Mouse (Mus musculus) small intestine, adult 2 months (tissue): ENCODE measurements around the gene 2610028H24Rik.

ENCODE experiments used
- CTCF ChIP-seq: fragments of 200-500 bp; IDR thresholded peaks from 2 replicates; pipeline ENCODE4 v1.5.1; 2012; ENCODE audit warnings: low read depth, mild to moderate bottlenecking, control low read depth, inconsistent platforms, low read length, moderate library complexity, mixed read lengths; ENCODE audit not compliant: insufficient replicate concordance, insufficient read length; ENCODE audit errors: extremely low read depth
- POLR2A ChIP-seq: fragments of 200-500 bp; IDR thresholded peaks from 2 replicates; pipeline ENCODE4 v1.6.1; 2012; ENCODE audit warnings: low read depth, mild to moderate bottlenecking, control low read depth, inconsistent platforms, low read length, moderate library complexity

DNA sequence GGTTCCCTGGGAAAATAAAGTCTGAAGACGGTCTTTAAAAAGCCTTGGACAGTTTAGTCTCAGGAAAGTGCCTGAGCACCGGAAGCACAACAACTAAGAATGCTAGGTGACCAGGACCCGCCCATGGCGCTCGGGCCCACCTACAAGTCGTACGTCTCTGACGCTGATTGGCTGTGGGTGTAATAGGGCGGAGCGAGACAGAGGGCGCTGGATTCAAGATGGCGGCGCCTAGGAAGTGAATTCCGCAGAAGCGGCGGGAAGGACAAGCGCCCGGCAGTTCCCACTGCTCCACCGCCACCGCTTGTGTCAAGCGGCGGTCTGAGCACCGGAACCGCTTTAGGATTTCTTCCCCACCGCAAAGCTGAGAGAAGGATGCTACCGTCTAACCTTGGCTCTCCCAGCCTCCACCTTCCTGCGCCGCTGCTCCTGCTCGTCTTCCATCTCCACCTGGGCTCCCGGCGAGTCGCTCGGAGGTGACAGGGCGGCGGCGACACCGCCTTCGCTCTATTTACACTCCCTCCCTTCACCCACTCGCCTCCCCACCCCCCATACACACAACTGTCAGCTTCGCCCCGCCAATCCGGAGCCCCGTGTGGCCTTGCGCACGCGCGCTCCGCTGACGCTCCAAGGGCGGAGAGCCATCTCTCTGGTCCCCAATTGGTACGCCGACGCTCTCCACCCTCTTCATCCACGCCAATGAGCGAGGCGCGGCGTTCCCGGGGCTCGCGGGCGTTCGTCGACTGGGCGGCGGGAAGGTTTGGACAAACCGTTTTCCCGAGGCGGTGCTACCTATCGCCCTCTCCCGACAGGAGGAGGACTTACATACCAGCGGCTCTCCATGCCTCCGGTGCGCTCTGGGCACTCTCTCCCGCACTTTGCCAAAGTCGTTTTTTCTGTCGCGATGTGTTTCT is 6.4 kb upstream of the 2610028H24Rik start, which contains the start of gene Pcnt:
- TF ChIP-seq CTCF (peak; percentile 39; the same call in 1 of the 2 replicates), POLR2A (peak; percentile 45)
